Mouse (Mus musculus) liver, embryonic 11.5 days (tissue): Measurements from ENCODE around the gene Atxn2. TPM values are rescaled to one million over a fixed set of nuclear protein-coding genes. Genes with fewer than 3 reads are reported as not detected.

Experiments
- ATAC-seq: fragments of 200-750 bp; cut with Nextera tagmentation; replicated peaks from 2 replicates; pipeline ENCODE4 v1.8.0; 2017; ENCODE audit warnings: moderate number of reproducible peaks, mild to moderate bottlenecking, moderate TSS enrichment, moderate library complexity; ENCODE audit not compliant: low FRiP score
- DNase-seq: peaks from one replicate; pipeline ENCODE4 v3.0.0-alpha.2; 2017; ENCODE audit warnings: low spot score
- H3K27ac ChIP-seq: fragments of 300-500 bp; sonication (generic); 2 replicates; pipeline ENCODE4 v1.5.1; 2014; ENCODE audit warnings: mild to moderate bottlenecking, low read depth, low read length, control low read depth
- H3K27me3 ChIP-seq: fragments of 300-500 bp; sonication (generic); replicated peaks from 2 replicates; pipeline ENCODE4 v1.6.1; 2014; ENCODE audit warnings: low read length, mixed read lengths; ENCODE audit not compliant: control insufficient read depth, insufficient read depth
- H3K36me3 ChIP-seq: fragments of 300-500 bp; sonication (generic); 2 replicates; pipeline ENCODE4 v1.6.1; 2014; ENCODE audit warnings: mild to moderate bottlenecking, low read length, moderate library complexity, mixed read lengths; ENCODE audit not compliant: control insufficient read depth, insufficient read depth
- H3K4me1 ChIP-seq: fragments of 300-500 bp; sonication (generic); replicated peaks from 2 replicates; pipeline ENCODE4 v1.6.1; 2014; ENCODE audit warnings: low read length, mixed read lengths; ENCODE audit not compliant: control insufficient read depth, insufficient read depth
- H3K4me2 ChIP-seq: fragments of 300-500 bp; sonication (generic); 2 replicates; pipeline ENCODE4 v1.6.1; 2014; ENCODE audit warnings: mild to moderate bottlenecking, control low read depth, moderate library complexity
- H3K4me3 ChIP-seq: fragments of 300-500 bp; sonication (generic); 2 replicates; pipeline ENCODE4 v1.5.1; 2014; ENCODE audit warnings: low read depth, low read length, control low read depth
- H3K9ac ChIP-seq: fragments of 300-500 bp; sonication (generic); 2 replicates; pipeline ENCODE4 v1.6.1; 2014; ENCODE audit warnings: low read depth, low read length, control low read depth
- H3K9me3 ChIP-seq: fragments of 300-500 bp; sonication (generic); 2 replicates; pipeline ENCODE4 v1.6.1; 2016; ENCODE audit warnings: low read length, inconsistent platforms, mixed read lengths; ENCODE audit not compliant: control insufficient read depth
- WGBS: fragments of 180-500 bp; shearing (Covaris S2); extraction: QIAGEN DNeasy Blood & Tissue Kit; methylation state at CpG from one replicate; pipeline ENCODE4 v1.1.7; 2014; 5-methylcytosine and 5-hydroxymethylcytosine counted together
- polyA plus RNA-seq: library from polyadenylated mRNA; unstranded; fragments of >200 nt; fragmentation: Nextera tagmentation; extraction: Ambion mirVana; gene quantifications from 2 replicates; pipeline ENCODE4 v1.2.1, GENCODE M21; 2014

The Atxn2 gene
- polyA plus RNA-seq, 1 experiment from 2014 or later: 63.9 TPM

DNA sequence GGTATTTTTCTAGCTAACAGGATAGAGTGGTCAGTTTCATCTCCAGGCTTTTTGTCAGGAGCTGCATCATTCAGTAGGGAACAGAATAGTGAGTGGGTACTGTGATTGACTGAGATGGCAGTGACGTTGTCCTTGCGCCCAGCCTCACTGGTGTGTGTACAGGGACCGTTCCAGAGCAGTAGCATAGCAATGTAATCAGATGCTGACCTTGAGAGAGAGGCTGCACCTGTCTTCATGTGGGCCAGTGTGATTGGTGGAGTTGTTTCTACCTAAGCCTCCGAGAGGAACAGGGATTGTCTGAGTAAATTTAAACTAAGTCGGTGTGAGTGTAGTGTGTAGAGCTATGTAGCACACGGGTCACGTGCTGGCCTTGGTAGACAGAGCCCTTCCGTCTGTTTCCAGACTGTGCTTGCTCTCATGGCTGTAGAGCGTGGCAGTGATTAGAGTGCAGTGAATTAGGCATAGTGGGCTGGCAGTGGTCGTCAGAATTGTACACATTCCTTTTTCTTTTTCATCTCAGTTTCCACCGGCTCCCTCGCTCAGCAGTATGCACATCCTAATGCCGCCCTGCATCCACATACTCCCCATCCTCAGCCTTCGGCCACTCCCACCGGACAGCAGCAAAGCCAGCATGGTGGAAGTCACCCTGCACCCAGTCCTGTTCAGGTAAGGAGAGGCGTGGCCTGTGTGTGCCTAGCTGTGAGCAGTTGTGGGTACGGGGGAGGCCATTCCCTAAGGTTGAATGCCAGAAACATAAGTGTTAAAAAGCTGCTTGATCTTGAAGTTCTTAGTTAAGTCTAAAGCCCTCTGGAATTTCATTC is 99.4 kb downstream of the Atxn2 start:
- DNase-seq (no peak), ATAC-seq (no peak)
- peaks cover 13% of the 10 kb centered on the region for H3K4me1 ChIP-seq
- no peak overlapping the region for H3K9ac ChIP-seq
- no peaks in the 10 kb centered on the region for H3K9me3 ChIP-seq
- no peaks in the 10 kb centered on the region for H3K27me3 ChIP-seq
- no peak overlapping the region for H3K27ac ChIP-seq
- H3K4me3 ChIP-seq: no peak overlapping the region
- H3K4me2 ChIP-seq: no peak overlapping the region
- H3K36me3 ChIP-seq: peaks cover 40% of the 10 kb centered on the region
- WGBS: 85% methylated on average over 17 of the region's 17 CpGs

DNA sequence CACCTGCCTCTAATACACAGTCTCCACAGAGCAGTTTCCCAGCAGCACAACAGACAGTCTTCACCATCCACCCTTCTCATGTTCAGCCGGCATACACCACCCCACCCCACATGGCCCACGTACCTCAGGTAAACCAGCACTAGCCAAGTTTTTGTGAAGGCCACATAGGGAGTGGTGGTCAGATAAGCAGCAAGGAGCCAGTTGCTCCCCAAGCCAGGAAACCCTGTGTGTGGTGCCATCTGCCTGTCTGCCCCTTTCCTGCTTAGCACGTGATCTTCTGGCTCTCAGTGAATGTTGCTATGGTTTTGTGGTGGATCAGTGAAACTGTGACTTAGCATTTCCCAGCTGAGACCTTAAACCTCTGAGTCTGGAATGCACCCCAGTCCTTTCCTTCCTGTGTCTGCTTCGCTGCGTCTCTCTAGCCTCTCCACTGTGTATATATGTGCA is 100.4 kb downstream of the Atxn2 start:
- Histone ChIP-seq H3K4me3 (no peak overlapping the region), H3K36me3 (peaks cover 50% of the 10 kb centered on the region), H3K9me3 (no peaks in the 10 kb centered on the region), H3K4me1 (peaks cover 13% of the 10 kb centered on the region), H3K27ac (peak overlapping the region; percentile 38; the same call in 1 of the 2 replicates), H3K27me3 (no peaks in the 10 kb centered on the region), H3K4me2 (no peak overlapping the region), H3K9ac (no peak overlapping the region)
- DNase-seq (no peak), ATAC-seq (no peak)
- WGBS: 70% methylated on average over 5 of the region's 5 CpGs

DNA sequence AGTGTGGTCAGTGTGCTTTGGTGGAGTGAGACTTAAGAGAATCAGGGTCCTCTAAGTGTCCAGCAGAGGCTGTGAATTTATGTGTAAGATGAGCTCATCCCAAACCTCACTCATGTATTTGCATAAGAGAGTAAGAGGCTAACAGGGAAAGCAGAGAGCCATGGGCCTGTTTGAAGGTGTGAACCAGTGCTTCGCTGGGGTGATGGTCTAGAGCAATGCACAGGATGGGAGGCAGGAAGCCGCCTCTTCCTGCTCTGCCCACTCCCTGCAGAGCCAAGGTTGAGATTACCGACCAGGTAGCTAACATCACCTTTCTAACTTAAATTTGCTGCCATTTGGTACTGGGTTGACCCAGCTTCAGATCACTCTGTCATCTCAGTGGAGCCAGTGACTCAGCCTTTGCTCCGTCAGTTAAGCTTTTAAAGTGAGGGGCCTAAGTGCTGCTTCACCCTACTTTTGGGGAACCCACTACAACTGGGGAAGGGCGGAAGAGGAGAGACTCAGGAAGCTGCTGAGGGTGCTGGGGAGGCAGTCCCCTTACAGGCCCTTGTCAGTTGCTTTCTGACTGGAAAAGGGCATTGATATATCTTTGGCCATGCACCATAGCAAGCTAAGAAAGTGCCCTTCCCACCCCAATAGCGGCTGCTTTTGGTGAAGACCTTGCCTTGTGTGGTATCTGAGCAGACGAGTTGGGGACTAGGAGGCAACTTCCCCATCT is 101.5 kb downstream of the Atxn2 start:
- H3K9me3 ChIP-seq: no peaks in the 10 kb centered on the region
- H3K27ac ChIP-seq: 0 out of 2 replicates have a peak overlapping the region, but pooled peaks have one; percentile 38
- H3K4me3 ChIP-seq: no peak overlapping the region
- DNase-seq (no peak), ATAC-seq (no peak)
- H3K27me3 ChIP-seq: no peaks in the 10 kb centered on the region
- no peak overlapping the region for H3K9ac ChIP-seq
- WGBS: 76% methylated on average over 7 of the region's 7 CpGs
- no peak overlapping the region for H3K4me2 ChIP-seq
- peaks cover 13% of the 10 kb centered on the region for H3K4me1 ChIP-seq
- peaks cover 56% of the 10 kb centered on the region for H3K36me3 ChIP-seq

DNA sequence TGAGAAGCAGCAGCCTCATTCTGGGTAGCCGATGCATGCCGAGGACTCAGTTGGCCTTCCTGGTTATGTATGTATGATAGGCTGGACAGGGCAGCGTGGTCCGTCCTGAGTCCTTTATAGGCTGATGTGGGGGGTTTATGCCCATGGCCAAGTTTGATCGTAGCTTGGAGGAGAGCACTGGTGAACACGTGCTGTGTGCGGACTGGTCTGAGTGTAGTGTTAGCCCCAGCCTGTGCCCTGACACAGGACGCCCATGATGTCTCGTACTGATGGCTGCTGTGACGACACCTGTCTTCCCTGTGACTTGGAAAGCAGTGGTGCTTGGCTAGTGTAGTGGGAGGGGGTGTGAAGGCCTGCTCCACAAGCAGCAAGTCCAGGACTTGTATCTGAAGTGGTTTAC is 102.6 kb downstream of the Atxn2 start:
- H3K9me3 ChIP-seq: no peaks in the 10 kb centered on the region
- DNase-seq (no peak), ATAC-seq (no peak)
- H3K4me1 ChIP-seq: peaks cover 13% of the 10 kb centered on the region
- H3K9ac ChIP-seq: no peak overlapping the region
- no peaks in the 10 kb centered on the region for H3K27me3 ChIP-seq
- H3K4me2 ChIP-seq: no peak overlapping the region
- 91% methylated on average over 10 of the region's 10 CpGs for WGBS
- H3K4me3 ChIP-seq: no peak overlapping the region
- no peak overlapping the region for H3K27ac ChIP-seq
- H3K36me3 ChIP-seq: peaks cover 66% of the 10 kb centered on the region

DNA sequence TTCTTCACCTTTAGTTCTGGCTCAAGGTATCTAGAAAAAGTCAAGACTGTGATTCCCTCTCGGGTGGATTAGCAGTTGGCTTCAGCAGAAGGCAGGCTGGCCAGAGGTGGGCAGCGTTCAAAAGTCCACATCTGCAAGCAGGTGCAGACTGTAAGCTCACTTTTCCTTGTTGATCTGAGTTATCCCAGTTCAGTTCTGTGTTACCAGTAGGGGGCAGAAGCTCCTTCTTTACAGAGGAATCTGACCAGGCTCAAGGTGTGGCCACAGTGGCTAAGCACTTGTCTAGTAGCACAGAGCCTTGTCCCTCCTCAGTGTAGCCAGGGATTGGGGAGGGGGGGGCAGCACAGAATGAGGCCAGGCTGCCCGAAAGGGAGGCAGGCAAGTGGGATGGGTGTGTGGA is 103.9 kb downstream of the Atxn2 start:
- no peak for DNase-seq
- WGBS: 63% methylated on average over 3 of the region's 3 CpGs
- H3K36me3 ChIP-seq: peaks cover 78% of the 10 kb centered on the region
- peaks cover 13% of the 10 kb centered on the region for H3K4me1 ChIP-seq
- no peak for ATAC-seq
- H3K4me2 ChIP-seq: no peak overlapping the region
- no peak overlapping the region for H3K4me3 ChIP-seq
- no peaks in the 10 kb centered on the region for H3K9me3 ChIP-seq
- no peaks in the 10 kb centered on the region for H3K27me3 ChIP-seq
- H3K9ac ChIP-seq: no peak overlapping the region
- no peak overlapping the region for H3K27ac ChIP-seq

DNA sequence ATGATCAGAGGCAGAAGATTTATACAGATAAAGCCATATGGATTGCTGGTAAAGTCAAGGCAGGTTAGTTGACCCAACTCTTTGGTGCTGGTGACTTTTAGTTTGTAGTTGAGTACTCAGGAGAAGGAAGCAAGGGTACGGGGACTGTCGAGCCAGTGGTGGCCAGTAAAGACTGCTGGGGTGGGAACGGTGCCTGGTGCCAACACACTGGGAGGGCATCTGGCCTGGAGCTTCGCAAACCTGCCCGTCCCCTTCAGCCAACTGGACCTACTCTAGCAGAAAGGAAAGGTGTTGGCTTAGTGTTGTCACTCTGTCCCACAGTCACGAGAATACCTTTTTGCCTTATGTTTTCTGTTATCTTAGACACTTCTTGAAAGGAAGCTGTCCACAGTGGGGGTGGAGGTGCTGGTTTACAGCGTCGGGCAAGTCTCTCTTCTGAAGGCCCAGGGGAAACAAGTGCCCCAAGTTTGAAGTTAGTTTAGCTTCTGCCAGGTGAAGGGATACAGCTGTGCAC is 104.8 kb downstream of the Atxn2 start:
- no peaks in the 10 kb centered on the region for H3K9me3 ChIP-seq
- ATAC-seq (no peak), DNase-seq (no peak)
- no peak overlapping the region for H3K4me2 ChIP-seq
- H3K4me1 ChIP-seq: peaks cover 16% of the 10 kb centered on the region
- H3K36me3 ChIP-seq: peaks cover 79% of the 10 kb centered on the region
- H3K27ac ChIP-seq: no peak overlapping the region
- no peak overlapping the region for H3K9ac ChIP-seq
- H3K4me3 ChIP-seq: no peak overlapping the region
- 87% methylated on average over 8 of the region's 8 CpGs for WGBS
- H3K27me3 ChIP-seq: no peaks in the 10 kb centered on the region

DNA sequence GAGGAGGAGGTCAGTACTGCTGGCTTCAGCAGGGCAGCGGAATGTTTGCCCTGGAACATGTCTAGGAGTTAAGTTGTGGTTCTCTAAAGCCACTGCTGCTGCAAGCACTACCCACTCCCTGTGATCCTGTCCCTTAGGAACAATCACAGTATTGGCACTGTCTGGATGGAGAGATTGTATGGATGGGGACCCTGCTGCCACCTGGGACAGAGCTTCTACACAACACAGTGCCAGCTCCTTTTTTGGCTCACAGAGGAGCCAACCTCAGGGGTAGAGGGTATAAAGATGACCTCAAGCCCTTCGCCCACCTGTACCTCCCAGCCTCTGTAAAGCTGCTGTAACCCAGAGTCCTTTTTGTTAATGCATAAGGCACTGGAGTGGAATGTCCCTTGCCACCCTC is 105.5 kb downstream of the Atxn2 start:
- DNase-seq (no peak), ATAC-seq (no peak)
- H3K4me2 ChIP-seq: no peak overlapping the region
- no peak overlapping the region for H3K27ac ChIP-seq
- no peaks in the 10 kb centered on the region for H3K9me3 ChIP-seq
- H3K9ac ChIP-seq: no peak overlapping the region
- 83% methylated on average over 2 of the region's 2 CpGs for WGBS
- no peak overlapping the region for H3K4me3 ChIP-seq
- H3K36me3 ChIP-seq: peaks cover 76% of the 10 kb centered on the region
- H3K4me1 ChIP-seq: peaks cover 11% of the 10 kb centered on the region
- no peaks in the 10 kb centered on the region for H3K27me3 ChIP-seq

DNA sequence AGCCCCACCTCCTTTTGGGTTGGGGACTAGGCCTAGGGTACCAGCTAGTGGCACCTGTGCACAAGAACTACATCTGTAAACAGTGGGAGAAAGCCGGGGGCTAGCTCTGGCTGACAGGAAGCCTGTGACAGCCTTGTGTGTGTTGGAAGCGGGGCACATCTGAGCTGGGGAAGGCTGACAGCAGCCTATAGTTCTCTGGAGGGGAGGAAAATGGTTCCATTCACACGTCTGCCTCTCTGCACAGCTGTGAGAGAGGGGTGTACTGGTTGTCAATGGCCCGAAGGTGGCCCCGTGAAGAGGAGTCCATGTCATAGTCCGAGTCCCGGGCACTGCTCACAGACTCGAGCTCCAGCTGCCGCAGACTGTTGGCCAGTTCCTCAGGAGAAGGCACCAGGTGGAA is 106.4 kb downstream of the Atxn2 start:
- Histone ChIP-seq H3K4me3 (no peak overlapping the region), H3K4me1 (peaks cover 3% of the 10 kb centered on the region), H3K9me3 (no peaks in the 10 kb centered on the region), H3K9ac (no peak overlapping the region), H3K36me3 (peaks cover 69% of the 10 kb centered on the region), H3K27me3 (no peaks in the 10 kb centered on the region), H3K4me2 (no peak overlapping the region), H3K27ac (no peak overlapping the region)
- WGBS: 86% methylated on average over 9 of the region's 9 CpGs
- DNase-seq: no peak
- ATAC-seq: no peak
